20 mouse cellular contexts compared by ENCODE assay signal in genomic region chr11:102246273-102246635, GRCm38 (mm10). TPM values are rescaled to one million over a fixed set of nuclear protein-coding genes. Genes with fewer than 3 reads are reported as not detected.
DNase-seq lines count a peak whose midpoint lies in the region; ATAC-seq and TF ChIP-seq lines count a peak whose summit lies in the region.
"Had no signal": no experiment of that assay in that cellular context is flagged by ENCODE, and none has a peak within 500 bp of the region (broad histone marks: within the 10 kb centered on the region; RNA-seq: fewer than 3 reads in every experiment).

No protein-coding gene starts in this region.

- TF ChIP-seq POLR2A in limb, embryonic 14.5 days (IDR thresholded peaks at IDR 0.05; ENCODE audit: borderline replicate concordance, extremely low read depth, insufficient read depth, insufficient read length), result no peak

- H3K9me3 ChIP-seq in limb, embryonic 14.5 days (ENCODE audit: control insufficient read depth, low read length), result no peaks in the 10 kb centered on the region
- no peaks in the 10 kb centered on the region for H3K9me3 ChIP-seq in limb, embryonic 10.5 days (replicated peaks)
- H3K9me3 ChIP-seq in stomach, embryonic 15.5 days, result no peaks in the 10 kb centered on the region
- H3K9me3 ChIP-seq in heart, embryonic 12.5 days (replicated peaks), result 0 out of 2 replicates have a peak, but pooled peaks cover 3% of the 10 kb centered on the region
- H3K9me3 ChIP-seq: heart, embryonic 10.5 days; kidney, embryonic 15.5 days; liver, embryonic 12.5 days; midbrain, embryonic 13.5 days had no signal

- no peak overlapping the region for H3K4me3 ChIP-seq in limb, embryonic 14.5 days (replicated peaks; ENCODE audit: low read length)
- H3K4me3 ChIP-seq in limb, embryonic 10.5 days, result no peak overlapping the region
- H3K4me3 ChIP-seq in stomach, embryonic 15.5 days (replicated peaks), result no peak overlapping the region
- H3K4me3 ChIP-seq in heart, embryonic 12.5 days, result no peak overlapping the region
- H3K4me3 ChIP-seq: erythroblast, embryonic 14.5 days; heart, embryonic 10.5 days; kidney, embryonic 15.5 days; liver, embryonic 12.5 days had no signal

- no peaks in the 10 kb centered on the region for H3K27me3 ChIP-seq in limb, embryonic 14.5 days (ENCODE audit: control insufficient read depth, insufficient read depth, low read length)
- H3K27me3 ChIP-seq in limb, embryonic 10.5 days (ENCODE audit: low read depth, poor library complexity, severe bottlenecking), result peaks cover 13% of the 10 kb centered on the region
- H3K27me3 ChIP-seq in stomach, embryonic 15.5 days (replicated peaks), result no peaks in the 10 kb centered on the region
- H3K27me3 ChIP-seq in heart, embryonic 12.5 days (replicated peaks), result no peaks in the 10 kb centered on the region
- H3K27me3 ChIP-seq: kidney, embryonic 15.5 days; midbrain, embryonic 13.5 days had no signal

- 76% methylated on average over 6 of the region's 6 CpGs for WGBS in limb, embryonic 14.5 days
- 91% methylated on average over 6 of the region's 6 CpGs for WGBS in limb, embryonic 10.5 days
- 56% methylated on average over 6 of the region's 6 CpGs for WGBS in stomach, embryonic 15.5 days
- 86% methylated on average over 6 of the region's 6 CpGs for WGBS in heart, embryonic 12.5 days

- H3K27ac ChIP-seq in limb, embryonic 14.5 days (replicated peaks; ENCODE audit: low read depth, low read length), result peak overlapping the region; percentile 65; the same call in 1 of the 2 replicates
- no peak overlapping the region for H3K27ac ChIP-seq in limb, embryonic 10.5 days
- H3K27ac ChIP-seq in stomach, embryonic 15.5 days, result peak overlapping the region; percentile 89
- no peak overlapping the region for H3K27ac ChIP-seq in heart, embryonic 12.5 days (ENCODE audit: poor library complexity, severe bottlenecking)
- H3K27ac ChIP-seq: kidney, embryonic 15.5 days; liver, embryonic 12.5 days had no signal

- DNase-seq in limb, embryonic 14.5 days (ENCODE audit: low spot score), result no peak
- no peak for DNase-seq in limb, embryonic 10.5 days (ENCODE audit: low spot score)
- peak; percentile 70 for DNase-seq in NIH3T3 (ENCODE audit: low read depth)
- no peak for DNase-seq in spleen, postnatal 10 days (ENCODE audit: low spot score in 2 of 2)
- DNase-seq: adrenal gland, postnatal 36 days; cerebellum, adult 9-10 months; gastrocnemius, postnatal 36 days; heart, postnatal 14 days; right cerebral cortex, adult 18-20 months; thymus, postnatal 4 days had no signal

- peaks cover 19% of the 10 kb centered on the region; the same call in 1 of the 2 replicates for H3K4me1 ChIP-seq in limb, embryonic 14.5 days (ENCODE audit: control insufficient read depth, insufficient read depth, low read length)
- peaks cover 30% of the 10 kb centered on the region for H3K4me1 ChIP-seq in limb, embryonic 10.5 days
- H3K4me1 ChIP-seq in stomach, embryonic 15.5 days, result peaks cover 29% of the 10 kb centered on the region
- H3K4me1 ChIP-seq in heart, embryonic 12.5 days (replicated peaks), result peaks cover 28% of the 10 kb centered on the region

- no peak overlapping the region for H3K4me2 ChIP-seq in limb, embryonic 14.5 days (replicated peaks; ENCODE audit: low read depth, low read length, severe bottlenecking)
- 0 out of 2 replicates have a peak overlapping the region, but pooled peaks have one; percentile 75 for H3K4me2 ChIP-seq in stomach, embryonic 15.5 days
- no peak overlapping the region for H3K4me2 ChIP-seq in heart, embryonic 12.5 days
- H3K4me2 ChIP-seq: kidney, embryonic 15.5 days had no signal

- H3K9ac ChIP-seq in limb, embryonic 14.5 days (ENCODE audit: low read depth, low read length, severe bottlenecking), result no peak overlapping the region
- H3K9ac ChIP-seq in stomach, embryonic 15.5 days, result no peak overlapping the region
- no peak overlapping the region for H3K9ac ChIP-seq in heart, embryonic 12.5 days
- H3K9ac ChIP-seq: kidney, embryonic 15.5 days; liver, embryonic 12.5 days had no signal

- 0 out of 2 replicates have a peak, but pooled peaks cover 1% of the 10 kb centered on the region for H3K36me3 ChIP-seq in limb, embryonic 14.5 days (ENCODE audit: control insufficient read depth, insufficient read depth, low read length)
- H3K36me3 ChIP-seq in limb, embryonic 10.5 days, result peaks cover 8% of the 10 kb centered on the region
- no peaks in the 10 kb centered on the region for H3K36me3 ChIP-seq in stomach, embryonic 15.5 days
- peaks cover 5% of the 10 kb centered on the region for H3K36me3 ChIP-seq in heart, embryonic 12.5 days
- H3K36me3 ChIP-seq: midbrain, embryonic 13.5 days had no signal

- no peak for ATAC-seq in limb, embryonic 14.5 days (ENCODE audit: low FRiP score, low read depth)
- ATAC-seq in granulocyte monocyte progenitor cell, adult 5-6 weeks (replicated peaks; ENCODE audit: poor library complexity, severe bottlenecking), result peak; percentile 54
- no peak for ATAC-seq in stomach, embryonic 15.5 days (ENCODE audit: insufficient read depth, low FRiP score, low read depth)
- no peak for ATAC-seq in heart, embryonic 12.5 days (ENCODE audit: insufficient number of reproducible peaks, low FRiP score)
- ATAC-seq: forebrain, embryonic 14.5 days; liver, embryonic 12.5 days had no signal

RNA-seq across cellular contexts. Expression of gene BC030867, which starts 2.4 kb away (rescaled TPM):
- 14.2 and 15.4 TPM in 2 replicates for polyA plus RNA-seq in limb, embryonic 14.5 days (2012; rRNA removed)
- 11.8 and 11.9 TPM in 2 replicates for polyA plus RNA-seq in limb, embryonic 14.5 days (2014; fragmentation: Nextera tagmentation; extraction: Ambion mirVana)
- 33.4 and 35.7 TPM in 2 replicates for polyA plus RNA-seq in limb, embryonic 10.5 days (2016; fragmentation: Nextera tagmentation; extraction: Ambion mirVana)
- 26.7 and 28.6 TPM in 2 replicates for total RNA-seq in granulocyte monocyte progenitor cell, adult 5-6 weeks (2014; fragmentation: Nextera tagmentation)
- total RNA-seq in granulocyte monocyte progenitor cell, adult 5-6 weeks (2017), result 5.6 and 8.6 TPM in 2 replicates
- 11.4 and 11.7 TPM in 2 replicates for polyA plus RNA-seq in stomach, embryonic 15.5 days (2015; fragmentation: Nextera tagmentation; extraction: Ambion mirVana)
- 14.0 and 14.3 TPM in 2 replicates for polyA plus RNA-seq in heart, embryonic 12.5 days (2016; fragmentation: Nextera tagmentation; extraction: Ambion mirVana)
- total RNA-seq: gastrocnemius, postnatal 36 days had no signal

RNA-seq across cellular contexts. Expression of gene Hdac5, which starts 16.3 kb away (rescaled TPM):
- polyA plus RNA-seq in limb, embryonic 14.5 days (2012; rRNA removed), result 86.2 and 149 TPM in 2 replicates
- polyA plus RNA-seq in limb, embryonic 14.5 days (2014; fragmentation: Nextera tagmentation; extraction: Ambion mirVana), result 46.7 and 57.4 TPM in 2 replicates
- polyA plus RNA-seq in limb, embryonic 10.5 days (2016; fragmentation: Nextera tagmentation; extraction: Ambion mirVana), result 36.4 and 50.2 TPM in 2 replicates
- 28.5 and 33.5 TPM in 2 replicates for total RNA-seq in granulocyte monocyte progenitor cell, adult 5-6 weeks (2014; fragmentation: Nextera tagmentation)
- 15.8 and 26.3 TPM in 2 replicates for total RNA-seq in granulocyte monocyte progenitor cell, adult 5-6 weeks (2017)
- 68.7 and 71.3 TPM in 2 replicates for polyA plus RNA-seq in stomach, embryonic 15.5 days (2015; fragmentation: Nextera tagmentation; extraction: Ambion mirVana)
- 92.2 and 95.9 TPM in 2 replicates for polyA plus RNA-seq in heart, embryonic 12.5 days (2016; fragmentation: Nextera tagmentation; extraction: Ambion mirVana)

RNA-seq across cellular contexts. Expression of gene Asb16, which starts 22.3 kb away (rescaled TPM):
- 2.2 and 2.8 TPM in 2 replicates for polyA plus RNA-seq in limb, embryonic 14.5 days (2012; rRNA removed)
- polyA plus RNA-seq in limb, embryonic 14.5 days (2014; fragmentation: Nextera tagmentation; extraction: Ambion mirVana), result 0.25 and 0.48 TPM in 2 replicates
- polyA plus RNA-seq in limb, embryonic 10.5 days (2016; fragmentation: Nextera tagmentation; extraction: Ambion mirVana), result 0.06 and 0.08 TPM in 2 replicates
- total RNA-seq in granulocyte monocyte progenitor cell, adult 5-6 weeks (2014; fragmentation: Nextera tagmentation), result 1.1 and 3.4 TPM in 2 replicates
- 0.17 and 0.31 TPM in 2 replicates for total RNA-seq in granulocyte monocyte progenitor cell, adult 5-6 weeks (2017)
- polyA plus RNA-seq in stomach, embryonic 15.5 days (2015; fragmentation: Nextera tagmentation; extraction: Ambion mirVana), result 0.09 TPM in 1 of 2 replicates, not detected in the other
- polyA plus RNA-seq in heart, embryonic 12.5 days (2016; fragmentation: Nextera tagmentation; extraction: Ambion mirVana), result 0.06 and 0.13 TPM in 2 replicates
- polyA plus RNA-seq: C2C12; forebrain, embryonic 14.5 days; midbrain, embryonic 13.5 days had no signal

RNA-seq across cellular contexts. Expression of gene Tmub2, which starts 38.5 kb away (rescaled TPM):
- polyA plus RNA-seq in limb, embryonic 14.5 days (2012; rRNA removed), result 59.9 and 68.6 TPM in 2 replicates
- 52.6 and 53.5 TPM in 2 replicates for polyA plus RNA-seq in limb, embryonic 14.5 days (2014; fragmentation: Nextera tagmentation; extraction: Ambion mirVana)
- polyA plus RNA-seq in limb, embryonic 10.5 days (2016; fragmentation: Nextera tagmentation; extraction: Ambion mirVana), result 37.3 and 44.0 TPM in 2 replicates
- 22.7 and 34.6 TPM in 2 replicates for total RNA-seq in granulocyte monocyte progenitor cell, adult 5-6 weeks (2014; fragmentation: Nextera tagmentation)
- 17.2 and 32.6 TPM in 2 replicates for total RNA-seq in granulocyte monocyte progenitor cell, adult 5-6 weeks (2017)
- 47.8 and 51.9 TPM in 2 replicates for polyA plus RNA-seq in stomach, embryonic 15.5 days (2015; fragmentation: Nextera tagmentation; extraction: Ambion mirVana)
- 35.7 and 38.9 TPM in 2 replicates for polyA plus RNA-seq in heart, embryonic 12.5 days (2016; fragmentation: Nextera tagmentation; extraction: Ambion mirVana)

RNA-seq across cellular contexts. Expression of gene Atxn7l3, which starts 50.2 kb away (rescaled TPM):
- polyA plus RNA-seq in limb, embryonic 14.5 days (2012; rRNA removed), result 72.1 and 84.0 TPM in 2 replicates
- polyA plus RNA-seq in limb, embryonic 14.5 days (2014; fragmentation: Nextera tagmentation; extraction: Ambion mirVana), result 21.0 and 23.1 TPM in 2 replicates
- polyA plus RNA-seq in limb, embryonic 10.5 days (2016; fragmentation: Nextera tagmentation; extraction: Ambion mirVana), result 16.6 and 20.1 TPM in 2 replicates
- total RNA-seq in granulocyte monocyte progenitor cell, adult 5-6 weeks (2014; fragmentation: Nextera tagmentation), result 20.0 and 28.7 TPM in 2 replicates
- 20.0 and 27.1 TPM in 2 replicates for total RNA-seq in granulocyte monocyte progenitor cell, adult 5-6 weeks (2017)
- 14.5 and 14.8 TPM in 2 replicates for polyA plus RNA-seq in stomach, embryonic 15.5 days (2015; fragmentation: Nextera tagmentation; extraction: Ambion mirVana)
- polyA plus RNA-seq in heart, embryonic 12.5 days (2016; fragmentation: Nextera tagmentation; extraction: Ambion mirVana), result 10.9 and 11.8 TPM in 2 replicates

Comparison
In these comparisons a context has a peak if more than half of its experiments do, and no peak if none do; other contexts are left out.
1. H3K27ac ChIP-seq: peak in limb, embryonic 14.5 days (single experiment) and stomach, embryonic 15.5 days (single experiment); none in limb, embryonic 10.5 days (single experiment) and heart, embryonic 12.5 days (single experiment).